Mouse (Mus musculus): ENCODE measurements around the gene Psmc5.
"Not testable (repeated sequence)": the region's sequence is repeated elsewhere in the genome, so short reads cannot be mapped to it uniquely, and the experiment has no call there.

Gene Psmc5

DNA sequence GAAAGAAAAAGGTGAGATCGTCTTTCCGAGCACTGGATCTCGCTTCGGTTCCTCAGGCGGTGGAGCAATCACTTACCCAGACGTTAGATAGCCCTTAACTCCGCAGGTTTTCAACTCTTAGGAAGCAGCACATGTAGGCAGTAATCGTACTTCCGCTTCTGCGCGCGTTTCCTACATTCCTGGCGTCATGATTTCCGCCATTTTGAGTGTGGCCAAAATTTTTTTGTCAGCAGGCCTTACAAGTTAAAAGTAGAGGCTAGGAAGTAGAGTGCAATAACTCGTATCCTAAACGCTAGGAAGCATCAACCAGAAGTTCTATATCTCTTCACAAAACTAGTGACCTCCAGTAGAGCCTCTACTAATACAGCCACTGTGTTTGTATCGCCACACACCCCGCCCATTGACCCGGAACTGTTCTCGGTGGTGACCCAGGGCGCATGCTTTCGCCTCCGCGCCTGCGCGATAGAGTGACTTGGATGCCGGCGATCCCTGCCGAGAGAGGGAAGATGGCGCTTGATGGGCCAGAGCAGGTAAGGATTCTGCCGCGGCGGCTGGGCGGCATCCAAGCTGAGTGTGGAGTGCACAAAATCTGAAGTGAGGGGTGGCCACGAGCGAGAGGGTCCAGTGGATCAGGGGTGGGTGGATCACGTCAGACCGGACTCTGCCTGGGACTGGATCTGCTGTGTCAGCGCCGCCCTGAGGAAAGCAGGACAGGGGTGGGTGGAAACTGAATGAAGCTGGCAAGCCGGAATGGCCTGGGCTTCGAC lies at the start of gene Psmc5, which contains the start of gene Ftsj3:
Psmc5 (plus strand) TSS at position 470 of the 767 bp plus-strand sequence.
Ftsj3 (minus strand) TSS at position 395 of the 767 bp plus-strand sequence.
- DNase-seq (ENCODE audit: low read depth, low spot score), result peak; percentile 96

- DNase-seq (ENCODE audit: low read depth, low spot score), result no peak
These were observed 43.2 kb upstream of the Psmc5 start for GRCm38 (mm10) chr11:106212771-106213170.

DNA sequence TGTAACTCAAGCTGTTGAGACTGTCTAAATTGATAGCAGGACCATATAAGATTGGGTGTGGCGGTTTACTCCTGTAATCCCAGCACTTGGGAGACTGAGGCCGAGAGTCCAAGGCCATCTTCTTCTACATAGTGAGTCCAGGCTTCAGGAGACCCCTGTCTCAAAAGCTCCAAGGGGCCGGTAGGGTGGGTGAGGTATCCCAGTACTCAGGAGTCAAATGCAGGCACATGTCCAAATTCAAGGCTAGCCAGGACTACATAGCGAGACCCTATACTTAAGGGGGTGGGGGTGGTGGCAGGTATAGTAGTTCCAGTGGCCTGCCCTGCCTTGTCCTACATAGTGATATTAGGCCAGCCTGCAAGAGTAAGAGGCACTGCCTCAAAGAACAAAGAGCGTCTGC lies 41.1 kb upstream of the Psmc5 start:
- no peak for DNase-seq (ENCODE audit: low read depth, low spot score)

GRCm38 (mm10) chr11:106215450-106215859 lies 40.5 kb upstream of the Psmc5 start:
- no peak for DNase-seq (ENCODE audit: low read depth, low spot score)

DNA sequence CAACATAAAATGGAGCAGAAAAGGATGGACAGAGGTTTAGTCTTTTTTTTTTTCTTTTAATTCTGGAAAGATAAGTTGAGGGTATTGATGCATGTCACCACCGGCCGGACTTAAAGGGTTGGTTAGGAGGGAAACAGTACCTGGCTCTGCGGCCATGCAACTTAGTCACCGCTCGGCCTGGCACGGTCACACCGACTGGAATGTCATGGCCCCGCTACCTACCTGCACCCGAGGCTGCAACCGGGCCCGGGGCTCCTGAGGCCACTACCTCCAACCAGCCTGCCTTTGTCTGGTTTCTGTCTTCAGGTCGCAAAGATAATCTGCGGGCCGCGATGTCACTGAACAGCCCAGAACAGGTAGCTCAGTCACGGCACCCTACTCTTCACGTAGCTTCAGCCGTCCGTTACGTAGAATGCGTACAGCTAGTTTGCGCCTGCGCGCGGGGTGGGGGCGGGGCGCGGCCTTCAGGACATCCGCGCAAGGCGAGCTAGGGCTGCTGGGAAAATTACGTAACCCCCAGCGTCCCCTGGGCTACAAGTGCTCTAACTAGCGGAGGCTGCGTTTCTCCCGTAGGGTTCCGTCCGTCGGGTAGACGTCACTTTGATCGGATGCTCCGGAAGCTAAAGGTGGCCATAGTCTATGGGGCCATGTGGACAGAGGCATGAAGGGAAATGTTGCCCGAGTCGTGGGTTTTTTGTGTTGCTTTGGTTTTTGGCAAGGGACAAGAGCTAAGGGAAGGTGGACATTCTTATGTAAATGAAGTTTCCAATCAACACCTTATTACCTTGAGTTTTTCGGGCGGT lies 39.8 kb upstream of the Psmc5 start, which contains the start of gene Ccdc47:
Ccdc47 (minus strand) TSS at position 418 of the 803 bp plus-strand sequence.
- DNase-seq (ENCODE audit: low read depth, low spot score), result peak; percentile 98

DNA sequence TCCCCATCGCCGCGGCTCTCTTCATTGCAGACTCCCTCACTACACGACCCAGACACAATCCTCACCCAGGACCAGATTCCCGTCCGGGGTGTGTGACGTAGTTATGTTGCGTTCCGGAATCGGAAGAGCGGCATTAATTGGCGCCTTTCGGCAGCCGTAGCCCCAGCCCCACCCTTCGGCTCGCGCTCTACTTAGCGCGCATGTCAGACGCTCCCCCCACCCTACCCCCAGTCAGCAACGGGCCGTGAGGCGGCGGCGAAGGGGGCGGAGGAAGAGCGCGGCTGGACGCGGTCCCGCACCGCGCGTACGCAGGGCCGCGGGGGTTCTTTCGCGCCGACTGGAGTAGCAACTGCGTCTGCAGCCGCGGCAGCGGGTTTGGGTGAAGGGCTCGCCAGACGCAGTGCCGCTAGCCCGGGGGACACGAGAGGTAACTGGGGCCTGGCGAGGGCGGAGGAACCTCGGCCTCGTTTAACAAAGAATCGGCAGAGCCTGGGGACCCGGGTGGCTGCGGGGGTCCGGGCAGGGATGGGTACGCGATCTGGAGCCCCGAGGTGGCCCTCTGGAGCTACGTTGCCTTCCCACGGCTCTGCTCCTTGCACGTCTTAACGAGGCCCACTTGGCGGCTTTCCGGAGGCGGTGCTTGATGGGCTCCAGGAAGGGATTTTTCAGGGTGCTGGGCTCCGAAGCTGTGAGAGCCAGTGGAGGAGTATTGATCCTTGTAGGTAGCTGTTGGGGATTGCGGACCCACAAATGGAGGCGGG lies 39.0 kb upstream of the Psmc5 start, which contains the start of gene Ddx42:
Ddx42 (plus strand) TSS at position 197 of the 761 bp plus-strand sequence.
- DNase-seq (ENCODE audit: low read depth, low spot score), result peak; percentile 96

- DNase-seq (ENCODE audit: low read depth, low spot score), result no peak
These were observed 35.4 kb upstream of the Psmc5 start for GRCm38 (mm10) chr11:106220603-106221002.

- DNase-seq (ENCODE audit: low read depth, low spot score), result not testable (repeated sequence)
These were observed 22.0 kb upstream of the Psmc5 start for GRCm38 (mm10) chr11:106233978-106234377.

- DNase-seq (ENCODE audit: low read depth, low spot score), result peak; percentile 62
These were observed 9.1 kb upstream of the Psmc5 start for GRCm38 (mm10) chr11:106246834-106247233.

DNA sequence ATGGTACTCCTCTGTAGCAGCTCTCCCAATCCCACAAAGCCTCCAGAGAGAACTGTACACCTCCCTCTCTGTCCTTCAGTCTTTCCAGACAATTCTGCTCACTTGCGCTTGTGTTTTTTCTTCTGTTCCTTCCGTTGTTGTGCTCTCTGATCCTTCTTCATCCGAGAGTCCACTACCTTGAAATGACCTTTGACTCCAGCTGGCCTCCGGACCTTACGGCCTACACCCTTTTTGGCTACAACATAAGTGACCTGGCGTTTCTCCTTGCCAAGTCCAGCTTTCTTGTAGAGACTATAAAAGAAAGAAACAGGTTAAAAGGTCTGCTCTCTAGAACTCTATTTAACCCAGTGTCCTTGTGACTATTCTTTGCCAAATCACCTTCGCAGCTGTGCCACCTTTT lies 6.6 kb upstream of the Psmc5 start:
- DNase-seq (ENCODE audit: low read depth, low spot score), result no peak

DNA sequence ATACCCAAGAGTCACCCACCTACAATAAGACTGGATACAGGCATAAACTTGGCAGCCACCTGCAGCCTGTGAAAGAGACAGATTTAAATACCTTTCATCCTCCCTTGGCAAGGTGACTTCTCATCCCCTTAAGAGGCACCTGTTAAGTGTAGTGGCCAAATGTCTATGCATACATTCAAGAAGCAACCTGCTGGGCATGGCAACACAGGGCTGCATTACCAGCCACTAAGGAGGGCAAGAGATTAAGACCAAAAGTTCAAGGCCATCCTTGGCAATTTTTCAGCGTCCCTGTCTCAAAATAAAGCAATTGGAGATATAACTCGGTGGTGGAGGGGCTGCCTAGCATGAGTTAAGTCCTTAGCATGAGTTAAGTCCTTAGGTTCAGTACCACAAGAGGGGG lies 1.2 kb upstream of the Psmc5 start:
- no peak for DNase-seq (ENCODE audit: low read depth, low spot score)

- no peak for DNase-seq (ENCODE audit: low read depth, low spot score)
These were observed 780 bp upstream of the Psmc5 start for GRCm38 (mm10) chr11:106255174-106255573.

GRCm38 (mm10) chr11:106256775-106257174 lies 821 bp downstream of the Psmc5 start:
- DNase-seq (ENCODE audit: low read depth, low spot score), result no peak

GRCm38 (mm10) chr11:106260826-106261450 lies 5.0 kb downstream of the Psmc5 start:
- DNase-seq (ENCODE audit: low read depth, low spot score), result no peak

DNA sequence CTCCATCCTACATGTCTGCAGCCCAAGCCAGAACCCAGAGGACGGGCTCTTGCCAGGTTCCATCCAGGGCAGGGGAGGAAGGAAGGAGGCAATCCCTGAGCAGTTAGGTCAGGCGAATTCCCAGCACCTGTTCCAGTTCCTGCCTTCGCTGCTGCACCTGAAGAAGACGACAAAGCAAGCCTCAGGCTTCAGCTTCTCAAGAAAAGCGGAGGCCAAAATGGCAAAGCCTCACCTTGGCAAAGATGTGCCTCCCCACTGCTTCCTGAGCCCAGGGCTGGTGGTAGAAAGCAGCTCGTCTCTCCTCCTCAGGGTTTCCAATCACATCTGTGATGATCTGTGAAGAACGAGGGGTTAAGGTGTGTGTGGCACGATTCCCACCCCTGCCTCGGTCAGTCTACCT lies 8.0 kb downstream of the Psmc5 start:
- no peak for DNase-seq (ENCODE audit: low read depth, low spot score)

GRCm38 (mm10) chr11:106264988-106265387 lies 9.0 kb downstream of the Psmc5 start:
- DNase-seq (ENCODE audit: low read depth, low spot score), result no peak

- no peak for DNase-seq (ENCODE audit: low read depth, low spot score)
These were observed 9.6 kb downstream of the Psmc5 start for GRCm38 (mm10) chr11:106265570-106265969.

- DNase-seq (ENCODE audit: low read depth, low spot score), result no peak
These were observed 10.5 kb downstream of the Psmc5 start for GRCm38 (mm10) chr11:106266431-106266830.

DNA sequence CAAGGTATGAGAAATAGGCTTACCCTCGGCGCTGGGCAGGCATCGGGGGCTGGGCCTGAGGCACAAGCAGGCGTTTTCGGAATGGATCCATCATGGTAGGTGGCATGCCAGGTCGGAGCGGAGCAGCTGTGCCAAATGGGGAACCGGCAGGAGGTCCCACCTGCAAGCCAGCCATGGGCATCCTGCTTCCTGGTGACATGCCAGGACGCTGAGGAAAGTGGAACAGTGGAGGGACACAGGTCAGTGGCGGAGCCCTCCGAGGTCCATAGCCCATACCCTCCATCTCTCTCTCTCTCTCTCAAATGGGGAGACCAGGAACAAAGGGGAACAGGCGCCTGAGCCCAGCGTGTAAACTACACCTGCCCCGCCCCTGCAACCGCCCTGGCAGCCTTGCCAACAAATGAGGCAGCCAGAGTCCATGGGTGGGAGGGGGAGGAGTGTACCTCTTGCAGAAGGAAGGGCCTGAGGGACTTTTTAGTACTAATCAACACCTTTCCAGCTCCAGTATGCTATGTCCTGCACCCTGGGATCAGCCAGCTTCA lies 11.4 kb downstream of the Psmc5 start:
- no peak for DNase-seq (ENCODE audit: low read depth, low spot score)

GRCm38 (mm10) chr11:106267871-106268270 lies 11.9 kb downstream of the Psmc5 start:
- no peak for DNase-seq (ENCODE audit: low read depth, low spot score)
